Comparison of ENCODE assay signal across 23 mouse cellular contexts in genomic region chr1:37726426-37726825, GRCm38 (mm10). TPM values are rescaled to one million over a fixed set of nuclear protein-coding genes. Genes with fewer than 3 reads are reported as not detected.
A peak's percentile ranks its signal among the peaks of the same experiment; 100 is the strongest.
DNase-seq lines count a peak whose midpoint lies in the region; ATAC-seq and TF ChIP-seq lines count a peak whose summit lies in the region.
"Had no signal": no experiment of that assay in that cellular context is flagged by ENCODE, and none has a peak within 500 bp of the region (broad histone marks: within the 10 kb centered on the region; RNA-seq: fewer than 3 reads in every experiment).

No protein-coding gene starts in this region.

- H3K4me2 ChIP-seq in hindbrain, postnatal 0 days (ENCODE audit: low read depth, low read length), result no peak overlapping the region
- H3K4me2 ChIP-seq in hindbrain, embryonic 14.5 days (replicated peaks), result no peak overlapping the region
- no peak overlapping the region for H3K4me2 ChIP-seq in midbrain, embryonic 15.5 days
- H3K4me2 ChIP-seq in lung, postnatal 0 days (replicated peaks; ENCODE audit: low read depth, low read length), result no peak overlapping the region
- H3K4me2 ChIP-seq: heart, embryonic 13.5 days had no signal

- TF ChIP-seq CTCF in hindbrain, postnatal 0 days (IDR thresholded peaks at IDR 0.05; ENCODE audit: low read depth), result no peak
- TF ChIP-seq CTCF in cortical plate, adult 2 months (IDR thresholded peaks at IDR 0.05; ENCODE audit: extremely low read depth, insufficient read depth, low read length), result no peak
- no peak for TF ChIP-seq CTCF in lung, postnatal 0 days (IDR thresholded peaks at IDR 0.05)

- no peaks in the 10 kb centered on the region for H3K9me3 ChIP-seq in hindbrain, postnatal 0 days (ENCODE audit: low read length)
- H3K9me3 ChIP-seq in hindbrain, embryonic 14.5 days (ENCODE audit: control insufficient read depth, low read length), result no peaks in the 10 kb centered on the region
- no peaks in the 10 kb centered on the region for H3K9me3 ChIP-seq in midbrain, embryonic 15.5 days
- no peaks in the 10 kb centered on the region for H3K9me3 ChIP-seq in midbrain, embryonic 10.5 days (replicated peaks)
- no peaks in the 10 kb centered on the region for H3K9me3 ChIP-seq in lung, postnatal 0 days (ENCODE audit: low read length)
- H3K9me3 ChIP-seq: forebrain, embryonic 10.5 days; heart, embryonic 13.5 days; hindbrain, embryonic 15.5 days; neural tube, embryonic 15.5 days had no signal

- no peaks in the 10 kb centered on the region for H3K27me3 ChIP-seq in hindbrain, postnatal 0 days (ENCODE audit: insufficient read depth, low read length)
- no peaks in the 10 kb centered on the region for H3K27me3 ChIP-seq in hindbrain, embryonic 14.5 days (ENCODE audit: control insufficient read depth, insufficient read depth, low read length)
- H3K27me3 ChIP-seq in midbrain, embryonic 15.5 days (replicated peaks), result 0 out of 2 replicates have a peak, but pooled peaks cover 2% of the 10 kb centered on the region
- peaks cover 4% of the 10 kb centered on the region for H3K27me3 ChIP-seq in midbrain, embryonic 10.5 days (ENCODE audit: low read depth, poor library complexity, severe bottlenecking)
- no peaks in the 10 kb centered on the region for H3K27me3 ChIP-seq in lung, postnatal 0 days (replicated peaks; ENCODE audit: insufficient read depth, low read length)

- DNase-seq in hindbrain, postnatal 0 days (ENCODE audit: low spot score), result peak; percentile 16
- no peak for DNase-seq in hindbrain, embryonic 14.5 days (ENCODE audit: low spot score)
- DNase-seq in midbrain, embryonic 10.5 days (ENCODE audit: low spot score), result no peak
- peak; percentile 56 to 57 for DNase-seq in left cerebral cortex, postnatal 36 days (ENCODE audit: low spot score in 2 of 2)
- DNase-seq in lung, postnatal 0 days (ENCODE audit: low spot score), result no peak
- no peak for DNase-seq in liver
- DNase-seq: adrenal gland, postnatal 25 days; B cell, adult 2 months; cerebellum, adult 18-20 months; cerebellum, postnatal 36 days; gastrocnemius, postnatal 10 days; heart, adult 18-20 months; kidney, postnatal 36 days; liver, postnatal 0 days; lung, postnatal 4 days had no signal

- intact Hi-C loops in left cerebral cortex, postnatal 36 days (cut with DNase I), result loop anchor here (1.0 kb wide), 1 partner anchor 138 kb away; no protein-coding TSS in a partner anchor

- no peaks in the 10 kb centered on the region for H3K4me1 ChIP-seq in hindbrain, postnatal 0 days (ENCODE audit: insufficient read depth, low read length)
- H3K4me1 ChIP-seq in hindbrain, embryonic 14.5 days (replicated peaks; ENCODE audit: control insufficient read depth, insufficient read depth, low read length), result no peaks in the 10 kb centered on the region
- no peaks in the 10 kb centered on the region for H3K4me1 ChIP-seq in midbrain, embryonic 15.5 days
- H3K4me1 ChIP-seq in midbrain, embryonic 10.5 days, result no peaks in the 10 kb centered on the region
- peaks cover 7% of the 10 kb centered on the region; the same call in 1 of the 2 replicates for H3K4me1 ChIP-seq in cortical plate, adult 2 months (ENCODE audit: control insufficient read depth, insufficient read depth, low read length)
- no peaks in the 10 kb centered on the region for H3K4me1 ChIP-seq in lung, postnatal 0 days (ENCODE audit: insufficient read depth, low read depth, low read length)
- H3K4me1 ChIP-seq: forebrain, embryonic 10.5 days; hindbrain, embryonic 15.5 days; neural tube, embryonic 15.5 days had no signal

- peak; percentile 45; the same call in 1 of the 2 replicates for TF ChIP-seq POLR2A in cortical plate, adult 2 months (IDR thresholded peaks at IDR 0.05; ENCODE audit: extremely low read depth, insufficient read depth, low read length)

- no peak for ATAC-seq in hindbrain, postnatal 0 days
- ATAC-seq in hindbrain, embryonic 14.5 days (ENCODE audit: low FRiP score), result no peak
- ATAC-seq in midbrain, embryonic 15.5 days (replicated peaks), result no peak
- no peak for ATAC-seq in lung, postnatal 0 days
- ATAC-seq: intestine, embryonic 16.5 days; liver, postnatal 0 days had no signal

- H3K36me3 ChIP-seq in hindbrain, postnatal 0 days (ENCODE audit: insufficient read depth, low read length), result no peaks in the 10 kb centered on the region
- H3K36me3 ChIP-seq in hindbrain, embryonic 14.5 days (replicated peaks; ENCODE audit: control insufficient read depth, insufficient read depth), result no peaks in the 10 kb centered on the region
- H3K36me3 ChIP-seq in midbrain, embryonic 15.5 days (replicated peaks), result no peaks in the 10 kb centered on the region
- no peaks in the 10 kb centered on the region for H3K36me3 ChIP-seq in midbrain, embryonic 10.5 days
- H3K36me3 ChIP-seq in lung, postnatal 0 days (ENCODE audit: insufficient read depth, low read length), result no peaks in the 10 kb centered on the region
- H3K36me3 ChIP-seq: forebrain, embryonic 10.5 days; heart, embryonic 13.5 days; hindbrain, embryonic 15.5 days; neural tube, embryonic 15.5 days had no signal

- H3K27ac ChIP-seq in hindbrain, postnatal 0 days, result peak overlapping the region; percentile 9; the same call in 1 of the 2 replicates
- no peak overlapping the region for H3K27ac ChIP-seq in hindbrain, embryonic 14.5 days
- H3K27ac ChIP-seq in midbrain, embryonic 15.5 days, result peak overlapping the region; percentile 31; the same call in 1 of the 2 replicates
- H3K27ac ChIP-seq in midbrain, embryonic 10.5 days (replicated peaks), result no peak overlapping the region
- peak overlapping the region; percentile 97 for H3K27ac ChIP-seq in cortical plate, adult 2 months (ENCODE audit: insufficient read depth, low read length)
- H3K27ac ChIP-seq in lung, postnatal 0 days (ENCODE audit: low read length), result no peak overlapping the region
- H3K27ac ChIP-seq: forebrain, embryonic 10.5 days; heart, embryonic 13.5 days; hindbrain, embryonic 15.5 days; neural tube, embryonic 15.5 days had no signal

- no peak overlapping the region for H3K9ac ChIP-seq in hindbrain, postnatal 0 days (replicated peaks; ENCODE audit: low read length)
- no peak overlapping the region for H3K9ac ChIP-seq in hindbrain, embryonic 14.5 days
- H3K9ac ChIP-seq in midbrain, embryonic 15.5 days, result no peak overlapping the region
- no peak overlapping the region for H3K9ac ChIP-seq in lung, postnatal 0 days (replicated peaks; ENCODE audit: low read depth)
- H3K9ac ChIP-seq: heart, embryonic 13.5 days; hindbrain, embryonic 15.5 days; liver, postnatal 0 days; neural tube, embryonic 15.5 days had no signal

- no peak overlapping the region for H3K4me3 ChIP-seq in hindbrain, postnatal 0 days (ENCODE audit: low read length)
- no peak overlapping the region for H3K4me3 ChIP-seq in hindbrain, embryonic 14.5 days (replicated peaks; ENCODE audit: low read length)
- no peak overlapping the region for H3K4me3 ChIP-seq in midbrain, embryonic 15.5 days
- H3K4me3 ChIP-seq in midbrain, embryonic 10.5 days, result no peak overlapping the region
- H3K4me3 ChIP-seq in cortical plate, adult 2 months (ENCODE audit: insufficient read depth, low read length), result no peak overlapping the region; the same call in 1 of the 2 replicates
- no peak overlapping the region for H3K4me3 ChIP-seq in lung, postnatal 0 days (ENCODE audit: low read depth, low read length)
- H3K4me3 ChIP-seq: forebrain, embryonic 10.5 days; heart, embryonic 13.5 days; hindbrain, embryonic 15.5 days; myocyte; neural tube, embryonic 15.5 days had no signal

- no peak for TF ChIP-seq EP300 in lung, postnatal 0 days (IDR thresholded peaks at IDR 0.05)

- WGBS in hindbrain, postnatal 0 days, result 68% methylated on average over 8 of the region's 8 CpGs
- 86% methylated on average over 8 of the region's 8 CpGs for WGBS in hindbrain, embryonic 14.5 days
- 70% methylated on average over 8 of the region's 8 CpGs for WGBS in midbrain, embryonic 15.5 days
- 88% methylated on average over 8 of the region's 8 CpGs for WGBS in midbrain, embryonic 10.5 days
- WGBS in lung, postnatal 0 days, result 55% methylated on average over 8 of the region's 8 CpGs

RNA-seq across cellular contexts. Expression of gene 2010300C02Rik, which starts 6.5 kb away (rescaled TPM):
- total RNA-seq in hindbrain, postnatal 0 days (2014; rRNA removed), result 7.1 and 10.0 TPM in 2 replicates
- polyA plus RNA-seq in hindbrain, postnatal 0 days (2015; fragmentation: Nextera tagmentation; extraction: Ambion mirVana), result 4.1 and 5.3 TPM in 2 replicates
- polyA plus RNA-seq in hindbrain, embryonic 14.5 days (2014; fragmentation: Nextera tagmentation; extraction: Ambion mirVana), result 2.5 and 3.4 TPM in 2 replicates
- polyA plus RNA-seq in midbrain, embryonic 15.5 days (2015; fragmentation: Nextera tagmentation; extraction: Ambion mirVana), result 2.7 and 3.7 TPM in 2 replicates
- 0.73 and 0.75 TPM in 2 replicates for polyA plus RNA-seq in midbrain, embryonic 10.5 days (2016; fragmentation: Nextera tagmentation; extraction: Ambion mirVana)
- 142 and 171 TPM in 2 replicates for polyA plus RNA-seq in cortical plate, adult 2 months (2012; rRNA removed)
- 100 to 1,000 TPM; 268 to 288 TPM for total RNA-seq in left cerebral cortex, postnatal 36 days (2021)
- polyA plus RNA-seq in lung, postnatal 0 days (2015; fragmentation: Nextera tagmentation; extraction: Ambion mirVana), result 9.2 TPM in 2 replicates
- polyA plus RNA-seq: myocyte had no signal

Comparison
In these comparisons a context has a peak if more than half of its experiments do, and no peak if none do; other contexts are left out.
1. DNase-seq: peak in hindbrain, postnatal 0 days (single experiment) and left cerebral cortex, postnatal 36 days (2 of 2); none in hindbrain, embryonic 14.5 days (single experiment), midbrain, embryonic 10.5 days (single experiment), lung, postnatal 0 days (single experiment) and liver (single experiment).
2. H3K27ac ChIP-seq: peak in hindbrain, postnatal 0 days (single experiment), midbrain, embryonic 15.5 days (single experiment) and cortical plate, adult 2 months (single experiment); none in hindbrain, embryonic 14.5 days (single experiment), midbrain, embryonic 10.5 days (single experiment) and lung, postnatal 0 days (single experiment).
3. RNA of gene 2010300C02Rik, which starts 6.5 kb away (polyA plus RNA-seq): 142 to 171 TPM in cortical plate, adult 2 months; 9.2 TPM in lung, postnatal 0 days, 4.1 to 5.3 TPM in hindbrain, postnatal 0 days, 2.7 to 3.7 TPM in midbrain, embryonic 15.5 days, 2.5 to 3.4 TPM in hindbrain, embryonic 14.5 days and 0.73 to 0.75 TPM in midbrain, embryonic 10.5 days; every median in the first group is over 10 times any median in the second.